Mouse (Mus musculus): ENCODE measurements around the gene Mphosph9.

Mphosph9 gene

DNA sequence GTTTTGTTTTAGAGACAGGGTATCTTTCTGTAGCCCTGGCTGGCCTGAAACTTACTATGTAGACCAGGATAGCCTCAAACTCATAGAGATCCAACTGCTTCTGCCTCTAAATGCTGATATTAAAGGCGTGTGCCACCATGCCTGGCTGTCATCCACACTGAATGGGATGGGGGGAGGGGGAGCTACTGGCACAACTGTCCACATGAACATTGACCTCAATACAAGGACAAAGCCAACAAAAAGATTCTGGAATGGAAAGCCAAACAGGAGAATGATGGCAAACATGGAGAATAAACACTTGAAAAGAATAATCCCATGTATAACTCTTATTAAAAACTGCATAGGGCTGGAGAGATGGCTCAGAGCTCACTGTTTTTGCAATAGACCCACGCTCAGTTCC is 44.9 kb downstream of the Mphosph9 start:
- in situ Hi-C loops (cut with MboI; ENCODE audit: unreplicated experiment in 2 of 2), result no loop called here

DNA sequence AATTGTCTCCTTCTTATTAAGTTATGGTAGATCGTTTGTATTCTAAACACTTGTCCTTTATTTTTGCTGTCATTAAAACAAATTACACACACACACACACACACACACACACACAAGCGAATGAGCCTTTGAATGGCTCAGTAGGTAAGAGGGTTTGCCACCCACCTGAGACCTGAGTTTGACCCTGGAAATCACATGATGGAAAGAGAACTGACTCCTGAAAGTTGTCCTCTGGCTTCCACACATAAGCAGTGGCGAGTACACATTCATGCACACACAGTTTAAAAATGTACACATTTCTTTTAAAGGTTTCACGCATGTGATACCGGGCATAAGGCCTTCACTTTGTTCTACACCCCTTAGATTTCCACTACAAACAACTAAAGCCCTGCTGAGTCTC is 57.5 kb downstream of the Mphosph9 start:
- in situ Hi-C loops (cut with MboI; ENCODE audit: unreplicated experiment in 2 of 2), result no loop called here

DNA sequence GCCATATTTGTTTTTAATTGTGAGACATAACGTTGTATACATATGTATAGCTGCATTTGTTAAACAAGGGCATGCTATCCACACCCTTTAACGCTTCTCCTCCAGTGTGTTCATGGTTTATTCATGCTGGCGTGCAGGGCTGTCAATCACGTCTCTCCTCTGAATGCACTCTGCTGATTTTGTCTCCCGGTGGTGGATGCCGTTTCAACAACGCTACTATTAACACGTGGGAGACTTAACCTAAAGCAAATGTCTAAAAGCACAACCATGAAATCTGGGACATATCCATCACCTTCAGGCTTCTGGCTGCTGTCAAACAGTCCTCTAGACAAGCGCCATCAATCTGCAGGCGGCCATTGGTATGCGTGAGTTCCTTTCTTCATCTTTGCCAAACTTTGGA is 58.1 kb downstream of the Mphosph9 start:
- in situ Hi-C loops (cut with MboI; ENCODE audit: unreplicated experiment in 2 of 2), result no loop called here

DNA sequence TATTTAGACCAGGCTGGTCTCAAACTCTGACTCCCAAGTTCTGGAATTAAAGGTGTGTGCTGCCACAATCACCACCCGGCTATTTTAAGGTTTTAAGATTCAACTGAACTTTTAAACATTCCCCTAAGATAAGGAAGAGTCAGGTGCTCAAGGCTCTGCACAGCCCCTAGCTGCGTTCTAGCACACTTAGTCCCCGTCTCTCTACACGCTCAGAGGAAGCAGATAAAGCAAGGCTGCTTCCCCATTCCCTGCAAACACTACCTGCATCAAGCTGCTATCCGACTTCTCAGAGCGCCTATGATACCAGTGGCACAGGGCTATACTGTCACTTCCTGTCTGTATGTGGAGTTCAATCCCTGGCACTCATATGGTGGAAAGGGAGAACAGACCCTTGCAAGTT is 60.1 kb downstream of the Mphosph9 start:
- in situ Hi-C loops (cut with MboI; ENCODE audit: unreplicated experiment in 2 of 2), result no loop called here

DNA sequence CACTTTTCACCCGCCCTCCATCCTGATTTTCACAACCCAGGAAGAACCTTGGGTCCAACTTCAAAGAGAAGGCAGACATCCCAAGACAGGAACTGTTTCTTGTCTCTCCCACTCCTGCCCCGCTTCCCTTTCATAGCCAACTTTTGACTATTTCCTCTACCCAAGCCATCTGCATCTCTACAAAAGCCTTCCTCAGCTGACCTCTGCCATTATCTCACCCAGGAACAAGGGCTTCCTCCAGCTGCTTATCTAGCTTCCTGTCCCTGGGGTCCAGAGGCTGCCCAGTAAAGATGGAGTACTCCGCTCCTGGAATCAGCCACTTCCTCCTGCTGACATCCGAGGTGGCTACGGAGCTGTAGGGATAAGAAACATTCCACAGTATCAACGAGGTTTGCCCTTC is 61.0 kb downstream of the Mphosph9 start:
- in situ Hi-C loops (cut with MboI; ENCODE audit: unreplicated experiment in 2 of 2), result no loop called here

DNA sequence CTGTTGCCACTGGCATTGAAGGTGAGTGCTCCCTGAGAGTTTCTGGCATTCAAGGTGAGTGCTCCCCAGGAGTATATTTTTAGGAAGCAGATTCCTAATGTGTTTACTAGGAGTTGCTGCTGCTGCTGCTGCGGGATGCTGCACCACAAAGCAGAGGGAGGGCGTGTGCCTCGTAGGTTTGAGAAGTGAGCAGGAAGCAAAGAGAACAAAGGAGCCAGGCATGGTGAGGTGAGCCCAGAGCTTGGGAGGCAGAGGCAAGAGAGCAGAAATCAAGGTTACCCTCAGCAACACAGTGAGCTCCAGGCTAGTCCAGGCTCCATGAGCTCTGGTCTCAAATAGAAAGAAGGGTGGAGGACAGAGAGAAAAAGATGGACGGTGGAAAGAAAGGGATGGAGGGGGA is 64.5 kb downstream of the Mphosph9 start:
- in situ Hi-C loops (cut with MboI; ENCODE audit: unreplicated experiment in 2 of 2), result no loop called here

DNA sequence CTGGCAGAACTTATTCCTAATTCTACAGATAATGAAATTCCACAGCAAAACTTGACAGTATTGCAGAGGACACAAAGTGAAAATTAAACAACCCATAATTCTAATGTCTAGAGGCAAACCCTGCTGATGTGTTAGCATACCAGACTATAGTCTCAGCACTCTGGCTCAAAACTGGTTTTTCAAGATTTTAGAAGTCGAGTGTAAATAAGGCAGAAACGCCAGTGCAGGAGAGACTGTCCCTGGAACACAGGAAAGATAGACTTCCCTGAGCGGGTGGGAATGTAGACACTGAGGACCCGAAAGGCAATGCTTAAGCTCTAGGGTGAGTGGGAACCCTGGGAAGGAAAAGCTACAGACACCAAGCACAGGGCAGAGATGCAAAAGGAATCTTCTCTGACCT is 65.7 kb downstream of the Mphosph9 start:
- in situ Hi-C loops (cut with MboI; ENCODE audit: unreplicated experiment in 2 of 2), result no loop called here

DNA sequence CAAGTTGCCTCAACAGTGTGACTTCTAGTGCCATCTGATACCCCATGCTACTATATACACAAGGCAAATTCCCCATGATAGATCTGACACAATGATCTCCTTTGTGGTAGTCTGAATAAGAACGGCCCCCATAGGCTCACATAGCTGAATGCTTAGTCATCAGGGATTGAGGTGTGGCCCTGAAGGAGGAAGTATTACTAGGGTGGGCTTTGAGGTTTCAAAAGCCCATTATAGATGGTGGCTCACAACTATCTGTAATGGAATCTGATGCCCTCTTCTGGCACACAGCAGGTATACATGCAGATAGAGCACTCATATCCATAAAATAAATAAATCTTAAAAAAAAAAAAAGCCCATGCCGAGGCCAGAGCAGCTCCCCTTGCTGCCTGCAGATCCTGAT is 68.6 kb downstream of the Mphosph9 start:
- in situ Hi-C loops (cut with MboI; ENCODE audit: unreplicated experiment in 2 of 2), result loop anchor here (5.0 kb wide), 2 partner anchors 92 to 97 kb away; no protein-coding TSS in a partner anchor

DNA sequence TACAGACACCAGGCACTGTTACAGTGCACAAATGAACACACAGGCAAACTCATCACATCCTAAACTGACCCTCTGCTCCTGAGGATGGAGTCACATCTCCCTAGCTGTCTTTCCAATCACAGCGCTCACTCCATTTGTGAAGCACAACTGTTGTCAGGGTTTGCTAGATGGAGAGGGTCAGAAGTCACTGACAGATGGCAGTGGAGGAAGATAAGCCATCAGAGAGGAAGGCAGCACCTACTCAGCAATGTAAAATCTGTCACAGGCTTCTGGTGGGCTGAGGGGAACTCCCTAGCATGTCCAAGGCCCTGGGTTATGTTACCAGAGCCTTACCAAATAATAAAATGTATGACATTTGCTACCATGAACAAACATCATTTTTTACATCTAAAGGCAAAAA is 69.7 kb downstream of the Mphosph9 start:
- in situ Hi-C loops (cut with MboI; ENCODE audit: unreplicated experiment in 2 of 2), result loop anchor here (5.0 kb wide), 2 partner anchors 91 to 96 kb away; no protein-coding TSS in a partner anchor

DNA sequence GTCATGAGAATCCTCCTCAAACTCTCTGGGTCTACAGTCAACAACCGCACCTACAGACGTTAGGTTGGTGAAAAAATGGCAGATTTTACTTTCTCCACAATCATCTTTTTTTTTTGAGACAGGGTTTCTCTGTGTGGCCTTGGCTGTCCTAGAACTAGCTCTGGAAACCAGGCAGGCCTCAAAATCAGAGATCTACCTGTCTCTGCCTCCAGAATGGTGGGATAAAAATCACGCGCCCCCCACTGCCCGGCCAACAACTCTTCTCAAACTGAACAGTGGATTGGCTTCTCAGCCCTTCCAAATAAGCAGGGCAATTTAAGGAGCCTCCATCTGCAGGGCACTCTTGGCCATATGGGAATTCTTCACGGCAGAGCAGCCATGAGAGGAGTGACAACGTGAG is 72.6 kb downstream of the Mphosph9 start:
- in situ Hi-C loops (cut with MboI; ENCODE audit: unreplicated experiment in 2 of 2), result loop anchor here (5.0 kb wide), 2 partner anchors 88 to 93 kb away; no protein-coding TSS in a partner anchor

DNA sequence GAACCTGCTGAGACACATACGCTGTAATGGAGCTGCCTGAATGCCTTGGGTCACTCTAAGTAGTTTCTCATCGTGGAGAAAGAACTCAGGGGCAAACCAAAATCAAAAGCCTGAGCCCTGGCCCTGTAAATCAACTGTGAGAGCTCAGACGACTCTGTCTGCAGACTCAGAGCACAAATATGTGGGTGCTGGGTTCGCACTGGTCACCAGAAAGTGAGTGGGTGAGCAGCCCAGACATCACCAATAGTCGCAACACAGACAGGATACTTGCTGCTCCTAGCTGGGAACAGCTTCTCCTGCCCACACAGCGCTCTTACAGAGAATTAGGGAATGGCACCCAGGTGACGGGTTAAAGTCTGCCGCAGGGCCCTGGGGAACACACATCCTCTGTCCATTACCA is 74.2 kb downstream of the Mphosph9 start:
- in situ Hi-C loops (cut with MboI; ENCODE audit: unreplicated experiment in 2 of 2), result no loop called here

DNA sequence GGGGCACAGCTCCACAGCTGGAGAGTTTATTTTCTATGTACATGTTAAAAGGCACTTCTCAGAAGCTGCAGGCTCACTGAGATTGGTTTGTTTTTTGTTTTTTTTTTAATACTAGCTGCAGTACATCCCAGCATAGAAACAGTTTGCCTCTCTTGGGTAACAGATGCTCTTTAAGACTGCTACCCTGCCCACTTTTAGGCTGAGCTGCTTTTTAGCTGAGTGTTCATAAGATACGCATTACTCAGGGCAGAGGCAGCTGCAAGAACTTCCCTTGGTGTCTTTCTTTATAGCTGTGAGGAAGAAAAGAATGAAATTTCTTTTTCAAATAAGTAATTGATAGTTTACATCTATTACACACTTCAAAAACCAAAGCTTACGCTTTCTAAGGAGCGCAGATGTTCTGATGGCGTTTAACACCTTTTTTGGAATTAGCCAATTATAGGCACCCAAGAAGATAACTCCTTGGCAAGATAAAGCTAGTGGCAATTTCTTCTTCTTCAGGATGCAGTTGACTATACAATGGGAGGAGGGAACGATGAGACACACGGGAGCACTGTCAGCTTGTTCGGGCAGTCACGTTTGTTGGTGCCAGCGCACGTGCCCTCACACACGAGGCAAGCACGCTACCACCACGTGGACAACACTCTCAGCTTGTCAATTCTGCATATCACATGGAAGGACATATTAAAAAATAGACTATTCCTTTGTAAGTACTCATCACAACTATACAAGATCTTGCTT is 75.0 kb downstream of the Mphosph9 start:
- in situ Hi-C loops (cut with MboI; ENCODE audit: unreplicated experiment in 2 of 2), result no loop called here

DNA sequence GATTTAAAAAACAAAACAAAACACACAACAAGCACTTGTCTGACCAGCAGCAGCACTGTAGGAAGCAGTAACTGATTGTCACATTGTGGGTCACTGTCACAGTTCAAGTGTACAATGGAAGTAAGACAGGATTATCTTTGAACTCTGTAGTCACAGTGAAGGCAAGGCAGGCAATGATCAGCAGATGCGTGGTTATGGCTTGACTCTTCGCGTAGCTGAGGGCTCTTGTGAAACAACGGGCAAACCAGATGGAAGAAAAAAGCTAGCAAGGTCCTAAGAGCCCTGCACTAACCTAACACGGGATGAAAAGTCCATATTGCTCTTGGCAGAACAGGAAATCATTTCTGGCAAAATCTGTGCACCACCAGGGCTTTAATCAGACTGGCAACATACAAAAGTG is 76.7 kb downstream of the Mphosph9 start:
- in situ Hi-C loops (cut with MboI; ENCODE audit: unreplicated experiment in 2 of 2), result no loop called here

DNA sequence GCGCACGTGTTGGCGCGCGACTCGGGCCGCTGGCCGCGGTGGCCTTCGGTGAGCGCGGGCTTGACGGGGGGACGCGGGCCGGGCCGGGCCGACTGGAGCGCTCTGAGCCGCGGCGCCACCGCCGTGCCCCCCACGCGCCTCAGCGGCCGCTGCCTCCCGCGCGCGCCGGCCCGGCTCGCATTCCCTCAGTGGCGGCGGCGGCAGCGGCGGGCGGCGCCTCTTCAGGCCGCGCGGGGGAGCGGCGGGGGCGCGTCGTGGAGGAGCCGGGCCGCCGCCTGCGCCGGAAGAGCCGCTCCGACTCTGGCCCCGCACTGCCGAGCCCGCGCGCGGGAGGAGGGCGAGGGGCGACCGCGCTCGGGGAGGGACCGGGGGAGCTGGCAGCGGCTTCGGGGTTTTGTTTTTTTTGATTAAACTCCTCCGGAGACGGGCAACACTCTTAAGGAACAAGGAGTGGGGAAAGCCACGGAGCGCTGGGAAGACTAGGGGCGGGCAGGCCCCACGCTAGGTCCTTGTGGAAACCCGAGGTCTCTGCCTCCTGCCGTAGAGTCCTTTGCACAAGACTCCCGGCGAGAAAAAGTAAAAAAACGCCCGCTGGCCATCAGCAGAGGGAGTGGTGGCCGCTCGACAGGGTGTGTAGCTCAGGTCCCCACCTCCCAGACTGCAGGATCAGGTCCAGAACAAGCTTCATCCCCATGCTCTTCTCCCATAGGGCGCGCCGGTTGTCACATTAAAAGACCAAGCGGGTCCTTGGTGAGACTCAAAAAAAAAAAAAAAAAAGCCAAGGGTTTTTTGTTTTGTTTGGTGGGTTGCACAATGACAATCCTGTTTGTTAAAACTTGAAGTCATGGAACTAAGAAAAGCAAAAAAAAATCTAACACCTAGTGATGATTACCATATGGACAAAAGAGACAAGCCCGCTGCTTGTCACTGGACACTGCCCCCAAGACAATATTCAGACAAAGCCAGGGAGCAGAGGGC is 77.9 kb downstream of the Mphosph9 start, which contains the start of gene Pitpnm2:
Pitpnm2 (minus strand) TSS at position 147 of the 978 bp plus-strand sequence.
- in situ Hi-C loops (cut with MboI; ENCODE audit: unreplicated experiment in 2 of 2), result no loop called here

DNA sequence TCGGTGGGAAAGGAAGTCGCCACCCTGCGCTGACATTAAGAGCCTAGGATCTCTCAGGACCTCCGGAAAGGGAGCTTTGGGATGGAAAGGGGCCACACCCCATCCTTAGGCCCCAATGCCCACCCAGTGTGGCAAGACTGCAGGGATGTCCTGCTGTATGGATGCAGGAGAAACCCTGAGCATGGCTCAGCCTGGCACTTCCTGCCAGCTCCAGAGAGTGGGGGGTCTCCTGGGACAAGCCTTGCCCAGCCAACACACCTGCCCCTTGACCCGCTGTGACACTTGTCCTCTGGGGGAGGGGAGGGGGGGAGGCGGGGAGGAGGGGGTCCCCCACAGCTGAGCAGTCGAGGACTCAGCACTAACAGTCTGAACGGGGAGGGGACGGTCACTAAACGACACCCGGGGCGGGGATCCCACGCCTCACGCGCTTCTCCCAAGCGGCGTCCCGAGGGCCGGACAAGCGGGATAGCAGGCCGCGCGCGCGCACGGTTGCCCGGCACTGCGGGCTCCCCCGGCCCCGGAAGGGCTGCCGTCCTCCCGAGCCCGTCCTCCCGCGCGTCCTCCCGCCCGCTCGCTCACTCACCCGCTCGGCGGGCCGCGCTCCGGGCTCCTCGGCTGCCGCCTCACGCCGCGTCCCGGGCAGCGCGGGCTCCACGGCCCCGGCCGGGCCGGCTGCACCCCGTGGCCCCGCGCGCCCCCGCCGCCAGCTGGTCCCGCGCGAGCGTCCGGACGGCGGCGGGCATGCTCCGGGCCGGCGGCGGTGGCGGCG is 78.7 kb downstream of the Mphosph9 start:
- in situ Hi-C loops (cut with MboI; ENCODE audit: unreplicated experiment in 2 of 2), result no loop called here

DNA sequence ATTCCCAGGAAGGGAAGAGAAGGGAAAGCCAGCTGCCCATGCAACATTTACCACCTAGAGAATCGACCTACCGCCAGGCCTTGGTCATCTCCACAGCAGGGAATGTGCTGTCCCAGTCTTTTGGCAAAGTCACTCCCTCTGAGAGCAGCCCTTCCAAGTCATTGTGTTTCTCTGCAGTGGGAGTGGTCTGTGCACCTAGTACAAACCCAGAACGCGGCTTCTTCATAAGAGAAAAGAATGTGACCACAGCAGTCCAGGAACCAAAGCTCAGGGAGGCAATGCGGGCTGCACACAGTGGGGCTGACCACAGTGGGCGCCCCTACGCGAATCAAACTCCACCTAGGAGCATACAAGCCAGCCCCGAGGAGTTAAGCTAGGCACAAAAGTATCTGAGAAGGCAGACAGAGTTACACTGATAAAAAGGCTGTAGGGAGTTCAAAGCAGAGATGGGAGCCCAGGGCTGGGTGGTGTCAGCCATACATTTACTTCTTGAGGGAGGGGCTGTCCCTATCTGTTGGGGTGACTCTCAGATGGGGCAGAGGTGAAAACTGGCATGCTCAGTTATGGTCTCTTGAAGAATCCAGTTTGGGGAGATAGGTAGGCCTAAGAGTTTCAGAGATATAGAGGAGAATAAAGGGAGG is 79.7 kb downstream of the Mphosph9 start:
- in situ Hi-C loops (cut with MboI; ENCODE audit: unreplicated experiment in 2 of 2), result no loop called here

DNA sequence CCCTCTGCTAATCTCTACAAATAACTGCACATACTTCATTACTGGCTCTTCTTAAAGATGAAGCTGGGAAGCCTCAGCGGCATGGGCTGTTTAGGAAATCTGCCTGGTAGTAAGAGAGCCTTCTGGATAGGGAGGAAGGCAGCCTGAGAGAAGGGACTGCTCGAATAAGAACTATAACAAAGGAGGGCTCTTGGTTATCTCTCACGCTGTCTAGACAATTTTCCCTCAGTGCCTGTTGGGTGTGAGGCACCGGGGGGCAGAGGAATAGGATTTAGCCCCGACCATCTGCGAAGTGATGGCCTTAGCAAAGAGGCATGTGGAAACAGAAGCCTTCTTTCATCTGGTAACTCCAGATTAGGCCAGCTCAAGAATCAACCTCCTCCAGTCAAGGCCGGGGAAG is 80.5 kb downstream of the Mphosph9 start:
- in situ Hi-C loops (cut with MboI; ENCODE audit: unreplicated experiment in 2 of 2), result no loop called here

DNA sequence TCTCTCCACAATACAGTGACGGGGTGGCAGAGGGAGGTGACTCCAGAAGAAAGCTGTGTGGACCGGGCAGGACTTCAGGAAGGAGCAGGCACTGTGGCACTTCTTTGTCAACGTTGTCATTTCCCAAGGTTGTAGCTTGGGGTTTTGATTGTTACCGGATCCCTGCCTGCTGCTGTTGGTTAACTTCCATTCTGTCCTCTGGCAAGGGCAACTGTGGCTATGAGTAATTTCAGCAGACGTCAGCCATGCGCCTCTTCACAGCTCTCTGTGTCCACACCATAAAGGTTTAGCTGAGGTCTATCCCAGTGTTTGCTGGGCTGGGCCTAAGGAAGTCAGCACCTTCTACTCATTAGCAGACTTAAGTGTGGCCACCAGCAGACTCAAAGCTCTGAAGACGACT is 82.9 kb downstream of the Mphosph9 start:
- in situ Hi-C loops (cut with MboI; ENCODE audit: unreplicated experiment in 2 of 2), result no loop called here

DNA sequence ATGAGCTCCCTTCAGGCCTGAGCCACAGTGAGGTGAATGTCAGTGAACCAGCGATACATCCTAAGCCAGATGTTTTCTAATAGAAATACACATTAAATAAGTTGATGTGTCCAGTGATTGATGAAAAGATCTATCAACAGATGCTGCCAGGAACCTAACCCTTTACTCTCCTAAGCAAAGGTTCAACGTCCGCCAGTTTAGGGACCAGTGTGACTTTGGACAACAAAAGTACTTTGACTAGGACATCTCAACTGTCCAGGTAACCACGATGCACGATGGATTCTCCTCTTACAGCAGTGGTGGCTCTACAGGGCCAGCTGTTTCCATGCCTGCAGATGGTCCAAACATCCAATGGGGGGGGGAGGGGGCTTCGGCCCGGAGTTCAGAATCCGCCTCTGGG is 83.3 kb downstream of the Mphosph9 start:
- in situ Hi-C loops (cut with MboI; ENCODE audit: unreplicated experiment in 2 of 2), result no loop called here

DNA sequence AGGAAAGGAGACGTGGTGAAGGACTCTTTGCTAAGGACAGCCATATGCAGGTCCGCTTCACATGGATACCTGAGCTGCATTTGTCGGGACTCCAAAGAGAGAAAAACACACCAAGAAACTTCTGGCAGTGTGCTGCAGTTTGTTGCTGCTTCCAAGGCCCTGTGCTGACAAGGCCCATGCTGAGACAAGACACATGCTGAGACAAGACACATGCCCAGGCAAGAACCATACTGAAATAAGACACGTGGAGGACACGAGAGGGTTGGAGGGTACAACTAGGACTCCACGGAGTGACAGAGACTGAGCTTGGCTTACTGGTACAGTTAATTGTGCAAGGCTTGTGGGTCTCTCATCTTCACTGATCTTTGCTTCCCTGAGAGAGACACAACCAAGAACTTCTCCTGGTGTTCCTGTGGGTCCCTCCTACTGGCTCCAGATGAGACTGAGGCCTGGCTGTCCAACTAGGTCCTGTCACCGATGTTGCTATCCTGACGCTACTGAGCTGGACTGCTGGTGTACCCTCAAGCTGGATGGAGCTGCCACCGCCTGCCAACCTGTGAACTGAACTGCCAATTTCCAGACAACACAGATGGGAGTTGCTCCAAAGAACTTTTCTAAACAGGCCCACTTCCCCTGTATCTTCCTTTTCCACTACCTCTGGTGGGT is 84.4 kb downstream of the Mphosph9 start:
- in situ Hi-C loops (cut with MboI; ENCODE audit: unreplicated experiment in 2 of 2), result no loop called here

Measured in v-Abl transformed pro-B cells (cell line).